ENCODE assay signal across 7 mouse cellular contexts in the genomic region with DNA sequence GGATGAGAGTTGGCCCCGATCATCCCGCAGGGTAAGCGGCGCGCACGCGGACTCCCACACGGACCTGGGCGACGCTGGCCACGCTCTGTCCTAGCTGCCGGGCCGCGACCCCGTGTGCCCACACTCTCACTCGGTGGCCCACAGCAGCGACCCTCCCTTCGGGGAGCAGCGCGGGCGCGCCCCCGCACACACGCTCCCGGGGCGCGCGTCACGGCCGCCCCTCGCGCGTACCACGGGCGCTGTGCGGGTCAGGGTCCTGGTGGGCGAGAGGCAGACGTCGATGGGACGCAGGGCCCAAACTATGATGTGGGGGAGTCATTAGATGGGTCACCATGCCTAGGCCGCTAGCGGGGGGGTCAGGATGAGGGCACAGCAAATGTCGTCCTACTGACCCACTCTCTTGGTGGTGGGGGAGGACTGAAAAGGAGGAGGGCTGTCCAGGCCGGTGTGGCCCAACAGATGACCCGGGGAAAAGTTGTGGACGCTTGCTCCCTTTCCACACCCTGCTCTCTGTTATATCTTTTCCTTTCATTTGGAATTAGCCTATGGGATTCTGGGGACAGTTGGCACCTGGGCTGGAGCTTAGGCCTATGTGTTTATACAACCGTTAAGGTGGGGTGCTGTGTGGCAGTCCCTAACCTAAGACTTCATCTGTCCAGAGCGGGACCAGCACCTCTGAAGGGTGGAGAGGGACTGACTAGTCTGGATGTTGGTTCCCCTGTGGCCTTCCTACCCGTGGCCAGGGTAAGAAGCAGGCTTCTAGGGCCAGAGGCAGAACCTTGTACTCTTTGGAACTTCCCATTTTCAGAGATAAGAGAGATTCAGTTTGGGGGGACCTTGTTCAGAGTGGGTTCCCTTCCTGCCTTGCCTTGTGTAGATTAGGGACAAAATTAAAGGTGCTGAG. TPM values are rescaled to one million over a fixed set of nuclear protein-coding genes. Genes with fewer than 3 reads are reported as not detected.
DNase-seq lines count a peak whose midpoint lies in the region; ATAC-seq and TF ChIP-seq lines count a peak whose summit lies in the region.

No protein-coding gene starts in this region.

- WGBS in spleen, adult 2 months, result under 1% methylated on average over 46 of the region's 49 CpGs
- WGBS in forebrain, postnatal 0 days, result 4% methylated on average over 48 of the region's 49 CpGs
- 3% methylated on average over 45 of the region's 49 CpGs for WGBS in limb, embryonic 12.5 days

- no peak for TF ChIP-seq POLR2A in spleen, adult 2 months (IDR thresholded peaks at IDR 0.05; ENCODE audit: low read depth, low read length)

- TF ChIP-seq CTCF in spleen, adult 2 months (IDR thresholded peaks at IDR 0.05; ENCODE audit: extremely low read depth, insufficient read depth, insufficient read length, insufficient replicate concordance), result no peak
- no peak for TF ChIP-seq CTCF in forebrain, postnatal 0 days (IDR thresholded peaks at IDR 0.05; ENCODE audit: low read depth)

- H3K27ac ChIP-seq in spleen, adult 2 months (ENCODE audit: insufficient read depth, low read length), result peak overlapping the region; percentile 83
- peak overlapping the region; percentile 95 for H3K27ac ChIP-seq in forebrain, postnatal 0 days (ENCODE audit: low read depth, low read length)
- peak overlapping the region; percentile 66 for H3K27ac ChIP-seq in limb, embryonic 12.5 days

- DNase-seq in spleen, adult 2 months (ENCODE audit: low read depth in 1 of 2, low spot score in 2 of 2), result no peak
- DNase-seq in spleen, adult 12 weeks (ENCODE audit: low spot score), result no peak
- peak; percentile 60 for DNase-seq in cerebellum, adult 11 months
- peak; percentile 81 for DNase-seq in forebrain, postnatal 0 days
- peak; percentile 61 for DNase-seq in neural tube, embryonic 10.5 days (ENCODE audit: extremely low spot score, low spot score)
- no peak for DNase-seq in ovary, postnatal 10 days (ENCODE audit: low spot score)

- H3K4me1 ChIP-seq in spleen, adult 2 months (ENCODE audit: control insufficient read depth, insufficient read depth, insufficient read length), result peaks cover 52% of the 10 kb centered on the region
- H3K4me1 ChIP-seq in forebrain, postnatal 0 days (ENCODE audit: insufficient read depth), result peaks cover 36% of the 10 kb centered on the region
- H3K4me1 ChIP-seq in limb, embryonic 12.5 days (replicated peaks), result peaks cover 43% of the 10 kb centered on the region

- no peaks in the 10 kb centered on the region for H3K9me3 ChIP-seq in forebrain, postnatal 0 days (ENCODE audit: low read length)
- H3K9me3 ChIP-seq in limb, embryonic 12.5 days, result no peaks in the 10 kb centered on the region

- peak overlapping the region; percentile 88 for H3K4me3 ChIP-seq in spleen, adult 2 months (ENCODE audit: extremely low read depth, insufficient read depth, insufficient read length)
- H3K4me3 ChIP-seq in forebrain, postnatal 0 days (ENCODE audit: low read depth, low read length), result peak overlapping the region; percentile 72
- peak overlapping the region; percentile 89 for H3K4me3 ChIP-seq in limb, embryonic 12.5 days (replicated peaks)

- peak overlapping the region; percentile 93 for H3K9ac ChIP-seq in forebrain, postnatal 0 days
- peak overlapping the region; percentile 94 for H3K9ac ChIP-seq in limb, embryonic 12.5 days (replicated peaks)

- peak; percentile 63 for ATAC-seq in forebrain, postnatal 0 days
- ATAC-seq in limb, embryonic 12.5 days (ENCODE audit: insufficient number of reproducible peaks, insufficient read depth, low FRiP score, low TSS enrichment, low read depth), result peak; percentile 40

- no peaks in the 10 kb centered on the region for H3K27me3 ChIP-seq in spleen, adult 2 months (ENCODE audit: control insufficient read depth, insufficient read depth, low read length)
- no peaks in the 10 kb centered on the region for H3K27me3 ChIP-seq in forebrain, postnatal 0 days (ENCODE audit: insufficient read depth, low read length)
- 0 out of 2 replicates have a peak, but pooled peaks cover 3% of the 10 kb centered on the region for H3K27me3 ChIP-seq in limb, embryonic 12.5 days

- H3K4me2 ChIP-seq in forebrain, postnatal 0 days (ENCODE audit: low read depth), result peak overlapping the region; percentile 90
- H3K4me2 ChIP-seq in limb, embryonic 12.5 days, result peak overlapping the region; percentile 78

- H3K36me3 ChIP-seq in spleen, adult 2 months (ENCODE audit: control insufficient read depth, insufficient read depth, low read length), result no peaks in the 10 kb centered on the region
- H3K36me3 ChIP-seq in forebrain, postnatal 0 days (ENCODE audit: insufficient read depth), result no peaks in the 10 kb centered on the region
- 0 out of 2 replicates have a peak, but pooled peaks cover 3% of the 10 kb centered on the region for H3K36me3 ChIP-seq in limb, embryonic 12.5 days

RNA-seq across cellular contexts. Expression of a gene that starts 1.7 kb away (rescaled TPM):
- 36.2 and 43.9 TPM in 2 replicates for polyA plus RNA-seq in spleen, adult 2 months (2012; rRNA removed)
- total RNA-seq in forebrain, postnatal 0 days (2014; rRNA removed), result 54.5 and 57.0 TPM in 2 replicates
- polyA plus RNA-seq in forebrain, postnatal 0 days (2015; fragmentation: Nextera tagmentation; extraction: Ambion mirVana), result 24.8 and 28.8 TPM in 2 replicates
- 19.2 and 20.0 TPM in 2 replicates for polyA plus RNA-seq in limb, embryonic 12.5 days (2016; fragmentation: Nextera tagmentation; extraction: Ambion mirVana)

RNA-seq across cellular contexts. Expression of a gene that starts 25.6 kb away (rescaled TPM):
- 7.4 and 7.9 TPM in 2 replicates for polyA plus RNA-seq in spleen, adult 2 months (2012; rRNA removed)
- 6.5 and 13.0 TPM in 2 replicates for total RNA-seq in forebrain, postnatal 0 days (2014; rRNA removed)
- 0.62 and 0.97 TPM in 2 replicates for polyA plus RNA-seq in forebrain, postnatal 0 days (2015; fragmentation: Nextera tagmentation; extraction: Ambion mirVana)
- polyA plus RNA-seq in limb, embryonic 12.5 days (2016; fragmentation: Nextera tagmentation; extraction: Ambion mirVana), result 1.9 TPM in 2 replicates

Comparison
In these comparisons a context has a peak if more than half of its experiments do, and no peak if none do; other contexts are left out.
1. DNase-seq: peak in cerebellum, adult 11 months (single experiment), forebrain, postnatal 0 days (single experiment) and neural tube, embryonic 10.5 days (single experiment); none in spleen, adult 2 months (0 of 2), spleen, adult 12 weeks (single experiment) and ovary, postnatal 10 days (single experiment).
2. Peak in every context shown above with its lines, with median percentiles within 50 percentile points of each other: H3K27ac ChIP-seq and H3K4me3 ChIP-seq.